Mouse (Mus musculus): ENCODE data around the gene C87436. TPM values are rescaled to one million over a fixed set of nuclear protein-coding genes. Genes with fewer than 3 reads are reported as not detected.

C87436 gene
- polyA plus RNA-seq, 1 experiment: 16.6 TPM

- TF ChIP-seq POLR2A (IDR thresholded peaks at IDR 0.05; ENCODE audit: control insufficient read depth, extremely low read depth, insufficient read depth, low read length, poor library complexity) (no peak), CTCF (IDR thresholded peaks at IDR 0.05; ENCODE audit: borderline replicate concordance, control insufficient read depth, extremely low read depth, insufficient read depth, low read length, poor library complexity) (no peak)
- no peaks in the 10 kb centered on the region for H3K4me1 ChIP-seq (replicated peaks; ENCODE audit: control insufficient read depth, insufficient read depth, low read length)
- 75% methylated on average over 4 of the region's 4 CpGs for WGBS
- H3K27me3 ChIP-seq (ENCODE audit: control insufficient read depth, insufficient read depth, low read length): no peaks in the 10 kb centered on the region
- H3K36me3 ChIP-seq (ENCODE audit: control insufficient read depth, insufficient read depth, low read length): no peaks in the 10 kb centered on the region
- H3K4me3 ChIP-seq (ENCODE audit: control insufficient read depth, insufficient read depth, low read length): no peak overlapping the region
- no peak for DNase-seq
- H3K27ac ChIP-seq (ENCODE audit: control insufficient read depth, insufficient read depth, low read length): no peak overlapping the region
These were observed 65.3 kb downstream of the C87436 start for GRCm38 (mm10) chr6:86503513-86503912.

- TF ChIP-seq POLR2A (IDR thresholded peaks at IDR 0.05; ENCODE audit: control insufficient read depth, extremely low read depth, insufficient read depth, low read length, poor library complexity): no peak
- TF ChIP-seq CTCF (IDR thresholded peaks at IDR 0.05; ENCODE audit: borderline replicate concordance, control insufficient read depth, extremely low read depth, insufficient read depth, low read length, poor library complexity): no peak
- Histone ChIP-seq H3K4me3 (ENCODE audit: control insufficient read depth, insufficient read depth, low read length) (no peak overlapping the region), H3K36me3 (ENCODE audit: control insufficient read depth, insufficient read depth, low read length) (no peaks in the 10 kb centered on the region), H3K4me1 (replicated peaks; ENCODE audit: control insufficient read depth, insufficient read depth, low read length) (no peaks in the 10 kb centered on the region), H3K27me3 (ENCODE audit: control insufficient read depth, insufficient read depth, low read length) (no peaks in the 10 kb centered on the region), H3K27ac (ENCODE audit: control insufficient read depth, insufficient read depth, low read length) (no peak overlapping the region)
- DNase-seq: no peak
- 58% methylated on average over 7 of the region's 7 CpGs for WGBS
These were observed 67.5 kb downstream of the C87436 start for GRCm38 (mm10) chr6:86505671-86506070.

DNA sequence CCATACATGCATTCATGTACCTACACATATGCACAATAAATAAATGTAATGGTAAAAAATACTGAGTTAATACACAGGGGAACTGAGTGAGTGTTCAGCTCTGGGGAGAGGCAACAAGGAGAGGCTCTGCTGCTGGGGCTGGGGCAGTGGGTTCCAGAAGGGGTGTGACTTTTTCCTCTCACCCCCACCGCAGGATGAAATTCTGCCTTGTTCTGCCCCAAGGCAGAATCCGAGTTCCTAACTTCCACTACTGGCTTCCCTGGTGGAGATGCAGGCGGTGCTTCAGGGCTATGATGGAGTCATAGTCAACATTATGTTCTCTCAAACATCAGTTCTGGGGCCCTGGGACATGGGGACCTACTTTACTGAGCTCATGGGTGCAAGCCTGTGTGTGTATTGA, 68.1 kb downstream of the C87436 start:
- DNase-seq: no peak
- no peak overlapping the region for H3K27ac ChIP-seq (ENCODE audit: control insufficient read depth, insufficient read depth, low read length)
- no peak for TF ChIP-seq CTCF (IDR thresholded peaks at IDR 0.05; ENCODE audit: borderline replicate concordance, control insufficient read depth, extremely low read depth, insufficient read depth, low read length, poor library complexity)
- no peak for TF ChIP-seq POLR2A (IDR thresholded peaks at IDR 0.05; ENCODE audit: control insufficient read depth, extremely low read depth, insufficient read depth, low read length, poor library complexity)
- 95% methylated on average over 3 of the region's 3 CpGs for WGBS
- H3K4me3 ChIP-seq (ENCODE audit: control insufficient read depth, insufficient read depth, low read length): no peak overlapping the region
- H3K27me3 ChIP-seq (ENCODE audit: control insufficient read depth, insufficient read depth, low read length): no peaks in the 10 kb centered on the region
- no peaks in the 10 kb centered on the region for H3K36me3 ChIP-seq (ENCODE audit: control insufficient read depth, insufficient read depth, low read length)
- no peaks in the 10 kb centered on the region for H3K4me1 ChIP-seq (replicated peaks; ENCODE audit: control insufficient read depth, insufficient read depth, low read length)

DNA sequence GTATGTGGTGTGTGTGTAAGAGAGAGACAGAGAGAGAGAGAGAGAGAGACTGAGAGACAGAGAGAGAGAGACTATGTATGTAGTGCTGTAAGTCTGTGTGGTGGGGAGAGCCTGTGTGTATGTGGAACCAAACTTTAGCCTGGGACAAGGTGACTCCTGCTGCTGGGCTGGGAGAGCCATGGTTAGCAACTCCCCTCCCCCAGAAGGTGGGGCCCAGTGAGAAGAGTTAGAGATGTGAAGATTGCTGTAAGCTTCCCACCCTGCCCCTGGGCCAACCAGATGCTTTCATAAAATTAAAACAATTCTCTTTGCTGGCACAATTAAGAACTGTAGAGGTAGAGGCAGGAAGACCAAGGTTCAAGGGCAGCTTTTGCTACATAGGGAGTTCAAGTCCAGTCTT, 68.9 kb downstream of the C87436 start:
- Histone ChIP-seq H3K27me3 (ENCODE audit: control insufficient read depth, insufficient read depth, low read length) (no peaks in the 10 kb centered on the region), H3K4me1 (replicated peaks; ENCODE audit: control insufficient read depth, insufficient read depth, low read length) (no peaks in the 10 kb centered on the region), H3K27ac (ENCODE audit: control insufficient read depth, insufficient read depth, low read length) (no peak overlapping the region), H3K4me3 (ENCODE audit: control insufficient read depth, insufficient read depth, low read length) (no peak overlapping the region), H3K36me3 (ENCODE audit: control insufficient read depth, insufficient read depth, low read length) (no peaks in the 10 kb centered on the region)
- TF ChIP-seq POLR2A (IDR thresholded peaks at IDR 0.05; ENCODE audit: control insufficient read depth, extremely low read depth, insufficient read depth, low read length, poor library complexity) (no peak), CTCF (IDR thresholded peaks at IDR 0.05; ENCODE audit: borderline replicate concordance, control insufficient read depth, extremely low read depth, insufficient read depth, low read length, poor library complexity) (no peak)
- no peak for DNase-seq

DNA sequence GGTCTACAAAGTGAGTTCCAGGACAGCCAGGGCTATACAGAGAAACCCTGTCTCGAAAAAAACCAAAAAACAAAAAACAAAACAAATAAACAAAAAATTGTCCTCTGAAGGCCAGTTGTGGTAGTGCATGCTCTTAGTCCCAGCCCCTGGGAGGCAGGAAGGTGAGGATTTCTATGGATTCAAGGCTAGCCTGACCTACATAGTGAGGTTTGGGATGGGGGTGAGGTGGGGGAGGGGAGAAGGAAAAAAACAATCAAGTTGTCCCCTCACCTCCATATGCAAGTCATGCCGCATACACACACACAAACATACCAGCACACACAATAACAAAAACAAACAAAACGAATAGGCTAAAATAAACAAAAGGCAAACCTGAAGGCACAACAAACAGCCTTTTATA, 70.6 kb downstream of the C87436 start:
- H3K4me1 ChIP-seq (replicated peaks; ENCODE audit: control insufficient read depth, insufficient read depth, low read length): no peaks in the 10 kb centered on the region
- H3K4me3 ChIP-seq (ENCODE audit: control insufficient read depth, insufficient read depth, low read length): no peak overlapping the region
- no peak overlapping the region for H3K27ac ChIP-seq (ENCODE audit: control insufficient read depth, insufficient read depth, low read length)
- TF ChIP-seq CTCF (IDR thresholded peaks at IDR 0.05; ENCODE audit: borderline replicate concordance, control insufficient read depth, extremely low read depth, insufficient read depth, low read length, poor library complexity): no peak
- TF ChIP-seq POLR2A (IDR thresholded peaks at IDR 0.05; ENCODE audit: control insufficient read depth, extremely low read depth, insufficient read depth, low read length, poor library complexity): no peak
- 97% methylated on average over 3 of the region's 3 CpGs for WGBS
- no peaks in the 10 kb centered on the region for H3K27me3 ChIP-seq (ENCODE audit: control insufficient read depth, insufficient read depth, low read length)
- H3K36me3 ChIP-seq (ENCODE audit: control insufficient read depth, insufficient read depth, low read length): no peaks in the 10 kb centered on the region
- no peak for DNase-seq

- no peak overlapping the region for H3K27ac ChIP-seq (ENCODE audit: control insufficient read depth, insufficient read depth, low read length)
- WGBS: 92% methylated on average over 4 of the region's 4 CpGs
- no peak overlapping the region for H3K4me3 ChIP-seq (ENCODE audit: control insufficient read depth, insufficient read depth, low read length)
- no peaks in the 10 kb centered on the region for H3K27me3 ChIP-seq (ENCODE audit: control insufficient read depth, insufficient read depth, low read length)
- no peak for TF ChIP-seq CTCF (IDR thresholded peaks at IDR 0.05; ENCODE audit: borderline replicate concordance, control insufficient read depth, extremely low read depth, insufficient read depth, low read length, poor library complexity)
- TF ChIP-seq POLR2A (IDR thresholded peaks at IDR 0.05; ENCODE audit: control insufficient read depth, extremely low read depth, insufficient read depth, low read length, poor library complexity): no peak
- H3K4me1 ChIP-seq (replicated peaks; ENCODE audit: control insufficient read depth, insufficient read depth, low read length): no peaks in the 10 kb centered on the region
- no peaks in the 10 kb centered on the region for H3K36me3 ChIP-seq (ENCODE audit: control insufficient read depth, insufficient read depth, low read length)
- DNase-seq: no peak
These were observed 71.2 kb downstream of the C87436 start for GRCm38 (mm10) chr6:86509194-86509865.

DNA sequence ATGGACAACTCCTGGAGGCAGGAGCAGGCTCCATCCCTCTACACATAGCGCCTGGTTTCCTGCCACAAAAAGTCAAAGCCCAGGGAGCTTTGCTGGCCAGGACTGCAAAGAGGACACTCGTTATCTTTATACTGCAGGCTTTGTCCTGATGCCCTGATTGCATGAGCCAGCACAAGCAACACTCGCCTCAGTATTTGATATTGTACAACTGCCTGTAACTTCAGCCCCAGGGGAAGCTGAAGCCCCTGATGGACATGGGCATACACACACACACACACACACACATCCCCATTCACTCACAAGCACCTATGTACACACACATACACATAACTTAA, 71.7 kb downstream of the C87436 start:
- no peaks in the 10 kb centered on the region for H3K27me3 ChIP-seq (ENCODE audit: control insufficient read depth, insufficient read depth, low read length)
- no peaks in the 10 kb centered on the region for H3K36me3 ChIP-seq (ENCODE audit: control insufficient read depth, insufficient read depth, low read length)
- no peak for DNase-seq
- H3K27ac ChIP-seq (ENCODE audit: control insufficient read depth, insufficient read depth, low read length): no peak overlapping the region
- TF ChIP-seq CTCF (IDR thresholded peaks at IDR 0.05; ENCODE audit: borderline replicate concordance, control insufficient read depth, extremely low read depth, insufficient read depth, low read length, poor library complexity) (no peak), POLR2A (IDR thresholded peaks at IDR 0.05; ENCODE audit: control insufficient read depth, extremely low read depth, insufficient read depth, low read length, poor library complexity) (no peak)
- no peaks in the 10 kb centered on the region for H3K4me1 ChIP-seq (replicated peaks; ENCODE audit: control insufficient read depth, insufficient read depth, low read length)
- H3K4me3 ChIP-seq (ENCODE audit: control insufficient read depth, insufficient read depth, low read length): no peak overlapping the region
- WGBS: 92% methylated on average over 3 of the region's 3 CpGs

All from thymus, adult 2 months (tissue).